Mouse (Mus musculus): ENCODE results near the gene Ctnna3.

GRCm38 (mm10) chr10:63410162-63410956 is 19.5 kb upstream of the Ctnna3 start:
- TF ChIP-seq CTCF (IDR thresholded peaks at IDR 0.05; ENCODE audit: low read depth) (no peak), EP300 (IDR thresholded peaks at IDR 0.05; ENCODE audit: low read depth) (no peak)
